Mouse (Mus musculus) heart, postnatal 25 days (tissue): ENCODE measurements at regions not wholly inside any gene's neighbourhood (a gene's known extent, or its start where the extent isn't known, plus 50 kb on each side); places are given as distances from the start of the nearest gene placed in this dataset.

Experiments
- DNase-seq: peaks from one replicate; pipeline ENCODE4 v3.0.0; 2022; ENCODE audit warnings: low spot score
- intact Hi-C: fragments of 180-260 bp; cut with DNase I; formaldehyde crosslinking; loops from one replicate; pipeline ENCODE4 v1.15.1; 2025

DNA sequence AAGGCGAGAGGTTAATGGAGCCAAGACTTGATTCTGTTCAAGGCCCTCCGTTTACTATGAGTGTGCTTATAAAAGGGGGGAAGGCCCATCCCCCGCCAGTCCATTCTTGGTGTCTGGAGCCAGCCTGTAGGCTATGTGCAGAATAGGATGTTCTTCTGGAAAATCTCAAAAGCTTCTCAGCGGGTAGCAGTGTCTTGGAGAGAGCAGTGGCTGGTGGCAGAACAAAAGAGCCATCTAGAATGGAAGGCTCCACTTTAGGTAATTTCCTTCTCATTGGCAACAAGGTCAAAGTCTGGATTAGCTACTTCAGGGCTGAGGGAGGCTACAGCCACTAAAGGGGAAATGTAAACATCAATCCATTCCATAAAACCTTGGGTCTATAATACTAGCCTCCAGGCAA lies 1150.8 kb upstream of the Ptprd start:
- intact Hi-C loops: no loop called here

DNA sequence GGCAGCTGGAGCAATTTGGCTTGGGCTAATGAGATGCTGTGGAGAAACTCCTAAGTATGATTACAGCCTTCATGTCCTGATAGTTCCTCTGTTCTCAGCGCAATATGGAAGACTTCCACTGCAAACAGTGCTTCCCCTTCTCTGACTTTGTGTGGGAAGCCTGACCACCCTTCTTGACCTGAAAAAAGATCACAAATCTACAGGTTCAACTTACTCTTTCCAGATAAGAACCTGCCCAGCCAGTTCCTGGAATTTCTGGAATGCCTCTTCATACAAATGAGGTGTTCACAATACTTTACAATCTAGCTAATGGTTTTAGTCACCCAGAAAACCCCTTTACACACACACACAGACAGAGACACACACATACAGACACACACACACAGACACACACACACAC lies 1146.0 kb upstream of the Ptprd start:
- DNase-seq: no peak
- intact Hi-C loops: no loop called here

More for the DNA sequence above, 1150.8 kb upstream of the Ptprd start:
- no peak for DNase-seq

DNA sequence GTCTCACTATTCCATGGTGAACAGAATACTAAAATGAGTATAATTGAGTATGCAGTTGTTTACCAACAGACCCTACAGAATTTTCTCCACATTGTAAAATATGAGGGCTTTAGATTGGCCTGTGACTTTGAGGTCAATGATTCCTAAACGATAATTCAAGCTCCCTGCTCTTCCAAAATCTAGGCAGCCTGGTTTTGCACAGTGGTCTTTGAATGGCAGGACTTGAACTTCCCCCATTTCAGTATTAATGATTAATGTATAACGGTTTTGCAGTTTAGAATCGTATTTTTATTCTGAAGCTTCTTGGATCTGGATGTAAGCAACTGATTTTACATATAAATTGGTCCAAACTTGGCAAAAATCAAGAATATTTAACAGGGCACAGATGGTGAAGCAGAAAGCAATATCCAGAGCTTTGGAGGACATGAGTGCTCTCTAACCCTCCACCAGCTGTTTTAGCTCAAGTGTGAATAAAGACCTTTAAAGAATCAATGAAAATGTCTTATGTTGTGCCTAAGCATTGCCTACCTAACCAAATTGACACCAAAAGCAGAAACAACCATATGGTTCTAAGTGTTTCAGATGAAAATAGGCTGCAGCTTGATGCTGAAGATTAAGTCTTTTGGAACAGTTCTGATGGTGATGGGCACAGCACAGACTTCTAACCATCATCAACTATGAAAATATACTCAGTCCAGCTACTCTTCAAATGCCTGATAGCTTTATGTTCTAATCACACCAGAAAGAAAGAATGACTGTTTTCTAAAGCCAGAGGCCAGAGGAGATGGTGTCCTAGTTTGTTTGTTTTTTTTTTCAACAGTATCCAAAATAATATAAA lies 1098.3 kb upstream of the Ptprd start:
- DNase-seq: no peak
- intact Hi-C loops: loop anchor here (2.0 kb wide), 1 partner anchor 17 kb away; no protein-coding TSS in a partner anchor

DNA sequence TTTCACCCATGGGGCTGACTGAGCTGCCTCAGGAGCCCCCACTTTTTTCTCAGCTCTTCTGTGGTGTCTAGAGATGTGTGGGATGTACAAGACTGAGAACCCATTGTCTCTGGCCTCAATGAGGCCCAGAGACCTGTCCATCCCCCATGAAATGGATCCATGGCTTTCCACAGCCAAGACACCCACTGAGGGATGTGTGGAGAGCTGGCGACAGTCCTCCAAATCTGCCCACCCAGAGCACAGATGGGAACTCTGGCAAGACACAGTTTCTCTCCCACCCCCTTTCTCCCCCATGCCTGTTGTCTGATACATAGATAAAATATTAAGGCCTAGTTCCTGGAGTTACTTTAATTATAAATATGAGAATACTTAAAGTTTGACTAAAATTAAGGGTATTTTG lies 1079.3 kb upstream of the Ptprd start:
- intact Hi-C loops: no loop called here
- DNase-seq: no peak

DNA sequence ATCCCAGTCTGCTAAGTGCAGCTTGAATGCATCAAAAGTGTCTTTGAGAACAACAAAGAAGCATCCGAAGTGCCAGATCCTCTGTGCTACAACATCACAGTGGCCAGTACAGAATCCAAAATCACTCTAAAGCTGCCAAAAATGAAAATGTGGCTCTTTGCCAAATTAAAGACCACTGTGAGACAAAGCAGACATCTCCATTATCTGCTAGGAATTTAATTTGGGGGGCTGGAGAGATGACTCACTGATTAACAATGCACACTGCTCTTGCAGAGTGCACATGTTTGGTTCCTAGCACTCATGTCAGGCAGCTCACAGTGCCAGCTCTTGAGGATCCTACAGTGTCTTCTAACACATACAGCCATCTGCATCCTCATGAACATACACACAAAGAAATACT lies 1053.3 kb upstream of the Ptprd start:
- intact Hi-C loops: no loop called here

DNA sequence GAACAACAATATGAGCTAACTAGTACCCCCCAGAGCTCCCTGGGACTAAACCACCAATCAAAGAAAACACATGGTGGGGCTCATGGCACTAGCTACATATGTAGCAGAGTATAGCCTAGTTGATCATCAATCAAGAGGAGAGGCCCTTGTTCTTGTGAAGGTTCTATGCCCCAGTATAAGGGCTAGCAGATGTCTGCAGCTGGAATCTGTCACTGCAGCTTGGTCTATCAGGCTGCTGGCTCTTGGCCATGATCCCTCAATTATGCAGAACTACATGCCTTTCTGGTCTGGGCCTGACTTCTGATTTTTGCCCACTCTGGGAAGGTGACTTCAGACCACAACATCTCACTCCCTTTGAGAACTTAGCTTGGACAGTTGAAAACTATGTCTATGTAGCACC lies 1031.4 kb upstream of the Ptprd start:
- intact Hi-C loops: no loop called here
- DNase-seq: no peak

More for the DNA sequence above, 1053.3 kb upstream of the Ptprd start:
- no peak for DNase-seq

DNA sequence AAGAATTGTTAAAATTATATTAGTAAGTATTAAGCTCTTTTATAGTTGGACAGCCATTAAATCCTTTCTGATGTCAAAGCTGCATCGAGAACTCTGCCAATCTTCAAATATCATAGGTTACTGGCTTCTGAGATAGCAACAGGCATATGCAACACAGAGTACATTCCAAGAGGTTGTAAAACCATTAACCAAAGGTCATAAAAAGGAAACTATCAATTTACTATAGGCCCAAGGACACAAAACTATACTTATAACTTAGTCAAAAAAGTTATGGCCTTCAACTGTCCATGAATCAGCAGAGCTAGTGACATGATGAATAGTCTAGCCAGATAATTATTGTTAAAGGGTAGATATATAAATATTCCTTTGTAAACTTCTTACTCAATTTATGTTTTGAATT lies 1029.9 kb upstream of the Ptprd start:
- DNase-seq: no peak
- intact Hi-C loops: no loop called here

DNA sequence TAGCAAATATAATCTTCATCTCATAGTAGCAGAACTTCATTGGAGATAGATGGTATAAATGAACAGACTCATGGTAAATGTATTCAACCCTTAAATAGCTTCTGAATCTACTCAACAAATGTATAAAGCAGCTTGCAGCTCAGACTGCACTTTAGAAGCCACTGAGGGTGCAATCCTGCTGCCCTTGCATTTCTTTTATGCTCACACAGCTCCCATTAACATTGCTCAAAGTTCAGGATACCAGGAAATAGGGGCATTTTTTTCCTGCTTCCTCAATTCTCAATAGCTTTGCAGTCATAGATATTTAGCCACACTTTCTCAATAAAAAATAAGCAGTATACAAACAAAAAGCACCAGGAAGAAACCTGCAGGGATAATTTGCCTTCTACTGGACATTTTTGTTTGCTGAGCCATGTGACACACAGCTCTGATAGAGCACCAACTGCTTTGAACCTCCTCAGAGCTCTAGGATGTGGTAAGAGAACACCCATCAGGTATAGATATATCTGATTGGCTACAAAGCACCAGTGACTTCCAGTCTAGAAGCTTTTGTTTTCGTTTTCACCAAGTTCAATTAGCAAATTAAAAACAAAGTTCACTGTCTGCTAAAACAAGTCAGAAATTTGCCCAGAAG lies 1012.5 kb upstream of the Ptprd start:
- intact Hi-C loops: no loop called here
- no peak for DNase-seq
